Mouse (Mus musculus): ENCODE data around the gene Map7d1.

GRCm38 (mm10) chr4:126237721-126238242 is 18.4 kb downstream of the Map7d1 start:
- TF ChIP-seq GATA1 (IDR thresholded peaks at IDR 0.05; ENCODE audit: borderline replicate concordance, low read length), result no peak
- TF ChIP-seq FLI1 (IDR thresholded peaks at IDR 0.05; ENCODE audit: low read length), result no peak
